Mouse (Mus musculus) gastrocnemius, adult 18-20 months (tissue): ENCODE results near the gene Evl. TPM values are rescaled to one million over a fixed set of nuclear protein-coding genes. Genes with fewer than 3 reads are reported as not detected.
A peak's percentile ranks its signal among the peaks of the same experiment; 100 is the strongest.
"Not testable (repeated sequence)": the region's sequence is repeated elsewhere in the genome, so short reads cannot be mapped to it uniquely, and the experiment has no call there.

ENCODE experiments used
- DNase-seq: peaks from one replicate; pipeline ENCODE4 v3.0.0; 2021; ENCODE audit warnings: low spot score
- long read RNA-seq, 2 experiments: library from polyadenylated mRNA; stranded (forward); transcript quantifications; one replicate each; pipeline ENCODE4 v2.0.0; 2021
- total RNA-seq, 2 experiments: library from RNA; stranded (reverse); gene quantifications; 2 replicates each; pipeline ENCODE4 v1.2.3; 2021

The Evl gene
- total RNA-seq = 1 to 10 TPM; 8.0 to 9.7 TPM
- long read RNA-seq, experiment 1, partial matches to known transcripts = 0 of 6 reads
- long read RNA-seq, experiment 1, other reads (novel, unspliced or antisense) = 2 of 6 reads
- long read RNA-seq, experiment 2, partial matches to known transcripts = 0 of 2 reads
- long read RNA-seq, experiment 2, other reads (novel, unspliced or antisense) = 0 of 2 reads

DNA sequence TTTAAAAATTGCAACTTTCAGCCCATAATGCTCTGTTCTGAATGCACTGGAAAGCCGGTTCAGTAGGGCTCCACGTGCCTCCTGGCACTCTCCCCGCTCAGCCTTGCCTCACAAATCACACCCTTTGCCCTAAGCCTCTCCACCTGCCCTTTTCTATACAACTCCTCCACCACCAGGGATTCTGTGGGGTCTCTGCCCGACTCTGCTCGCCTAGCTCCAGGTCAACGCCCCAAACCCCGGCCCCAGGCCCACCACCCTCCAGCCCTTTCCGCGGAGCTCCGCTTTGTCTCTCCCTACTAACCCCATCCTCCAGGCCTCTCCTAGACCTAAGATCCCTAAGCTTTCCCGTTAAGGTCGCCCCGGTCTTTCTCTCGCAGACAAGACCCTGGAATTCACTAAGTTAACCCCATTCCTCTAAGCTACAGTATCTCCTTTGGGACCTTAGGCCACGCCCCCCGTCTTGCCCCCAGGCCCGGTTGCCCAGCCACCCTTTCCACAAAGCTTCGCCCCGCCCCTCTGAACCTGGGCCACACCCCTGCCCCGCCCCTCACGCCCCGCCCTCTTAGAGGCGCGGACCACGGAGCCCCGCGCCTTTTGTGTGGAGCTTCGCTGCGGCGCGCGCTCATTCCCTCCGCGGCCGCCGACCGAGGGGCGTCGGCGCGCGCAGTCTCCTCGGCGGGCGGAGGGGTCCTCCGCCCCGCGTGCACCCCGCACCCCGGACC, at the start of gene Evl:
Evl (plus strand) TSS at position 601 of the 722 bp plus-strand sequence.
- peak; percentile 56 for DNase-seq

DNA sequence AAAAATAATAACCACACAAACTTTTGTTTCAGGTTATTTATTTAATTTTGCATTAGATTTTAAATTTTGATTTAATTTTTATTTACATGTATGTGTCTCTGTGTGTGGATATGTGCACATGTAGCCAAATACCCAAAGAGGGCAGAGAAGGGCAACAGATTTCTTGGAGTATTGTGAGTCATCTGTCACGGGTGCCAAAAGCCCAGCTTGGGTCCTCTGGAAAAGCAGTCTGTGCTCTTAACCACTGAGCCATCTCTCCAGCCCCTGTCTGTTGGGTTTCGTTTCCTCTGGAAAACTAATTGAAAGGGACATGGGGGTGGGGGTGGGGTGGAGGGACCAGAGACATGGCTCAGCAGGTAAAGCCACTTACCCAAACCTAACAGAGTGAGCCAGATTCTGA, 48.7 kb upstream of the Evl start:
- no peak for DNase-seq

DNA sequence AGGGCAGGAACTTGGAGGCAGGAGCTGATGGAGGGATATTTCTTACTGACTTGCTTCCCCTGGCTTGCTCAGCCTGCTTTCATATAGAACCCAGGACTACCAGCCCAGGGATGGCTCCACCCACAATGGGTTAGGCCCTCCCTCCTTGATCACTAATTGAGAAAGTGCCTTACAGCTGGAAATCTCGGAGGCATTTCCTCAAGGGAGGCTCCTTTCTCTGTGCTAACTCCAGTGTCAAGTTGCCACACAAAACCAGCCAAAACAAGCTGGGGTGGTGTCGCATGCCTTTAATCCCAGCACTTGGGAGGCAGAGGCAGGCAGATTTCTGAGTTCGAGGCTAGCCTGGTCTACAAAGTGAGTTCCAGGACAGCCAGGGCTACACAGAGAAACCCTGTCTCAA, 47.5 kb upstream of the Evl start:
- DNase-seq = not testable (repeated sequence)

DNA sequence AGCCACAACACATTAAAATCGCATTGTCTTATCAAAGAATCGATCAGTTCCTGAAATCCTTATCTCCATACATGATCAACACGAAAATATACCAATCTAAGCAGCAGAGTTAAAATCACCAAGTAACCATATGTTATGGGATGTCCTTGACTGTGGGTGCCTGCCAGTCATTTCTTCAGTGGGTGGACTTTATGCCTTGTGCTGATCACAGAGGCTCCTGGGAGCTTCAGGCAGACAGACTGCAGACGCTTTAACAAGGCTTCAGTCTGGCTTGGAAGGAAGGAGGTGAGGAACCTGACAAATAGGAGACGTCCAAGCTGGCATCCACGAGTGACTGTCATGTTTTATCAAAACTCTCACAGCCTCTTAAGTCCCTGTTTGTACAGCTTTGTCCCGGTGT, 43.9 kb upstream of the Evl start:
- DNase-seq = no peak

DNA sequence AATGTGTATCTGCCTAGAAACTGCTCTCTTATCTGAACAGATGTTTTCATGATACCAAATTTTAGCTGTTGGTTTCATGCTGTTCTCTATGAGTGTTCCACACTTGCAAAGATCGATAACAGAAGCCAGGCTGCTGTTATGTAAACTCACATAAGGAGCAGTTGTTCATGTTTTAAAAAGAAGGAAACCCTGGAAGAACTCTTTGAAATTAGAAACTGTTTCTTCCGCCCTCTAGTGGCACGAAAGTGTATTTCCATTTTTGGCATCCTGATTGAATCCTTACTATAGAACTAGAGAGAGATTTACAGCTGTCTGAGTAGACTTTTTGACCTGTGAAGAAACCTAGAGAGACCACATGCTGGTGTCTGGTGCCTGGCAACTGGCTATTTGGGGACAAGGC, 43.5 kb upstream of the Evl start:
- DNase-seq = peak; percentile 28

DNA sequence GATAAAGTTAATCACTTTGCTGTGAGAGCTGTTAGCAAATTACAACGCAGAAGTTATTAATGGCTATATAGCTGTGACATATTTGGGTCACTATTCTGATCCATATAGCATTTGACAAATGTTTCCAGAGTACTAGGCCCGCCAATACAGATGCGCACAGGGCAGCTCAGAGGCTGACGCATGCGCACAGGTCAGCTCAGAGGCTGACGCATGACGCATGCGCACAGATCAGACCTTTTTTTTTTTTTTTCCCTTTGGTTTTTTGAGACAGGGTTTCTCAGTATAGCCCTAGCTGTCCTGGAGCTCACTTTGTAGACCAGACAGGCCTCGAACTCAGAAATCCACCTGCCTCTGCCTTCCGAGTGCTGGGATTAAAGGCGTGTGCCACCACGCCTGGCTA, 39.1 kb upstream of the Evl start:
- DNase-seq = no peak

DNA sequence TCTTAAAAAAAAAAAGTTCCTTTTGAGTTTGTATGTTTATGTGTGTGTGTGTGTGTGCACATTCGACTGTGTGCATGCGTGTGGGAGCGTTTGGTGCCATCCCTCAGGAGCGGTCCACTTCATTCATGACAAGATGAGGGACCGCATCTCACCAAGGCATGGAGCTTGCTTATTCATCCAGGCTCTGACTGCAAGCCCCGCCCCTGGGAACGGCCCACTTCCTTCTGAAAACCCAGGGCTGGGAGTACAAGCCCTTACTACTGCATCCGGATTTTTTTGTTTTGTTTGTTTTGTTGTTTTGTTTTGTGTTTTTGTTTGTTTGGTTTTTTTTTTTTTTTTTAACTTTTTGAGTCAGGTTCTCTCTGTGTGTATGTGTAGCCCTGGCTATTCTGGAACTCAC, 35.1 kb upstream of the Evl start:
- DNase-seq = no peak

DNA sequence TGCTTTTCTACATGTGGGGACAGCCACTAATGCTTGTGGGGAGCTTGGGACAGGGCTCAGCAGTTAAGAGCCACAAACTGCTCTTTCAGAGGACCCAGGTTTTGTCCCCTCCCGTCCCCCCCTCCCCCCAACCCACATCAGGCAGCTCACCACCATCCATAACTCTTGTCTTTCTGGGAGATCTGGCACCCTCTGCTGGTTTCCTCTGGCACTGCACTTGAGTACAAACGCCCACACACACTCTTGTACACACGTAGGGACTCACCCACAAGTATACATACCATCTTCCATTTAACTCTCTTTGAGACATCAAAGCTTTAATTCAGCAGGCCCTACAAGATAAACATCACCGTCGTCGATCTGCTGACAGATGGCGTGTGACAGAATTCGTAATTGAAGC, 25.3 kb upstream of the Evl start:
- peak; percentile 30 for DNase-seq

DNA sequence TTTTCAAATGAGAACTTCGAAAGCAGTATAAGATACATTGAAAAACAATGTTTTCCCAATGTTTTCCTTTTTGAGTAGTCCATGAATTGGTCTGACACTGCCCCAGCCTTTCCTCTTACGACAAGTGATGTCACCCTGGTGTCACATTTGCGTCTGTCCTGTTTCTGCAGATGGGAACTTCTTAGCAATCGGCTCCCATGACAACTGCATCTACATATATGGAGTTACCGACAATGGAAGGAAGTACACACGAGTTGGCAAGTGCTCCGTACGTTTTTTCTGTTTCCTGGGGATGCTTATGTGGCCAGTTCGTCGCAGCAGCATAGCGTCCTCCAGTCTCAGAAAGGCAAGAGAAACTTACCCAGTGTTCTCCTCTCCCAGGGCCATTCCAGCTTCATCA, 20.0 kb upstream of the Evl start:
- DNase-seq = no peak

DNA sequence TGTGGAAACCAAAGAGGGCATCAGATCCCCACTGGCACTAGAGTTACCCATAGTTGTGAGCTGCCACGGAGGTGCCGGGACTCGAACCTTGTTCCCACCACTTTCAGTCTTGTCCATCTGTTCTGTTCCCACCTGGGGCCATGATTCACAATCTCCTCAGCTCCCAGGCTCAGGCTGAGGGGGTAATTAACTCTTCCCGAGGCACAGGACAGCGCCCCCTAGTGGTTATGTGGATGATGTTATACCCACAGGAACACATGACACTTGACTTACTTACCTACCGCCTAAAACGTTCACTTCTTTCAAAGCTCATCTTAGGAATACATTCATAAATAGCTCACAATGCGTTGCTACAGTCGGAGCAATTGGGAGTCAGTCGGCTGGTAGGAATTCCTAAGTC, 18.1 kb upstream of the Evl start:
- DNase-seq = no peak

DNA sequence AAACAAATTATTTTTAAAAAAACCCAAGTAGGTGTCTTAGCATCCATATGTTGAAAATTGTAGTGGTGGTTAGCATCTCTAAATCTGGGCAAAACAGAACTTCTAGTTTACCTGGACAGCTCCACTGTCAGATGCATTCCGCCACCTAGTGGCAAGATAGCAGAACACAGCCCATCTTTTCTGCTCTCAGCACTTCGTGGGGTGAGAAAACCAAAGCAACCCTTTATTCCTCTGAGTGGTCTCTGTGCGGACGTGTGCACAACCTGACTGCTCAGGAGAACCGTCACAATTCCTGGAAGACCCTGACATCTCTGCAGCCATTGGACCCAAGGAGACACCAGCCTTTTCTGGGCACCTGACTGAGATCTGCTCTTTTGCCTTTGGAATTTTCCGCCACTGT, 13.4 kb upstream of the Evl start:
- DNase-seq = peak; percentile 22

DNA sequence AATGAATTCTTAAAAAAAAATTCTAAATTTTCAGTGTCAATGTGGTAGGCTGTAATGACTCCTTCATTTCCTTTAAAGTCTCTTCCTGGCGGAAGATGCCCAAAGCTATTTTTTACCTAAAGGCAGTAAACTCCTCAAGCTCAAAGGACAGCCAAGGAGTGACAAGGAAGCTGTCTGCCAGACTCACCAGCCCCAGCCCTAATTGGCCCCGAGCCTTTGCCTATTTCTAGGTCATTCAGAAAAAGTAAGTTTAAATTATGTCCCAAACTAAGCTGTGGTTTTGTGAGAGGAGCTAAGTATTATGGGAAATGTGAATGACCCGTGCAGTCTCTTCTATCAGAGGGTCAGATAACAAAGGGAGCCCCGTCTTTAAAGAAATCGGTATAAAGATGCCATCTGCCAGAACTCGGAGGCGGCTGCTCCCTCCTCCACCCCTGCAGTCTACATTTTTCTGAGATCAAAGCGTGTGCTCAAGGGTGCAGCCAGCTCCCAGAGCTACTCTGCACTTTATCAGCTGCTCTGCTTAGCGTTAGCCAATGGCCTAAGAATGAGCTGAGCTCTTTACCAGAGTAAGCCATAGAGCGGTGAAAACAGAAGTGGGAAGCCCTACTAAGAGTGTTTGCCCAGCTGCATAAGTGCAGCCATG, 7.9 kb upstream of the Evl start:
- no peak for DNase-seq

DNA sequence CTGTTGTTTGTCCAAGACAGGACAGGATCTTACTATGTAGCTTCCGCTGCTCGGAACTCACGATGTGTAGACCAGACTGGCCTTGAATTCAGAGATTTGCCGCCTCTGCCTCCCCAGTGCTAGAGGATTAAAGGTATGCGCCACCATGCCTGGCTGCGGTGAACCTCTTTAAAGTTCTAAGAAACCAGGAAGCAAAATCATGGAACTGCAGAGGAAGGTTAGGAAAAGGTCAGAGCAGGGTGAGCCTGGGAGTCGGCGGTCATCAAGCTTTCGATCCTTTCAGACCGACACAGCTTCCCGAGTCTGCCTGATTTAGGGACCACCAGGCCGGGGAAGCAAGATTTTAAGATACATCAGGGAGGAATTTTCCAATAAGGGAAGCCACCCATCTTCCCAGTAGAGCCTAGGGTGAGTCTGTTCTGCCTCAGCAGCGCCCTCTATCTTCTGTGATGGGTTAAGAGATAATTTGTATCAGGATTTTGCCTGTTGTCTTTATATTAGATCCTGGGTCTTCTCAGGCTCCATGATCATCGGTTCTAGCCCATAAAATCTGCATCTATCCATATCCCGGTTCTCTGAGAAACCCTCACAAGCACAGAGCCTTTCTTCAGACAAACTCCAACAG, 7.2 kb upstream of the Evl start:
- no peak for DNase-seq

DNA sequence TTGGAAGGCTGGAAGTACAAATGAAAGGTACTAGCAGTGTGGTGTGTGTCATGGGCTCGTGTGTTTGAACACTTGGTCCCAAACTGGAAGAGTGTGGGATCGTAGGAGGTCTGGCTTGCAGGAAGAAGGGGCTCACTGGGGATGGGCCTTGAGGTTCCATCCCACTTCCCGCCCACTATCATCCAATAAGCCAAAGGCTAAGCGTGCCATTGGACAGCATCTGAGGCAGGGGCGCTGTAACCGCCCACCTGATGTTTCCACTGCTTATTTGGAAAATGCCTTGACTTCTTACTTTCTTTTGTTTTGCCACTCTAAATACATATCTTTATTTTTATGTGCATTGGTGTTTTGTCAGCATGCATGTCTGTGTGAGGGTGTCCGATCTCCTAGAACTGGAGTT, 2.8 kb upstream of the Evl start:
- DNase-seq = no peak

DNA sequence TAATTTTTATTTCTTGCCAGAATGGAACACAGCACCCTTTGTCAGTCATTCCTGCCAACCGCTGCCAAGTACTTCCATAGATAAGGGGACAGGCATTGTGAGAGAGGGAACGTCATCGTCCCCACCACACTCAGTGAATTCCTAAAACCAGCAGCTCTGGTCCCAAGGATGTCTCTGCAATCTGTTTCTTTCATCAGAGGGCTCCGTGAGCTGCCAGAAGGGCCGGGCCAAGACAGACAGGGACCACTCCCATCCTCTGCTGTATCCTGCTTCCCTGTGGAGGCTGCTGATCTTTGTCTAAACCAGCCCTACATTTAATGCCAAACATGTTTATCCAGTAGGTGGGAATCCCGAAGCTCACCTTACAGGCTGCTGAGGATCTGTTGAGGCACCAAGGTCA, 1.4 kb upstream of the Evl start:
- DNase-seq = no peak

DNA sequence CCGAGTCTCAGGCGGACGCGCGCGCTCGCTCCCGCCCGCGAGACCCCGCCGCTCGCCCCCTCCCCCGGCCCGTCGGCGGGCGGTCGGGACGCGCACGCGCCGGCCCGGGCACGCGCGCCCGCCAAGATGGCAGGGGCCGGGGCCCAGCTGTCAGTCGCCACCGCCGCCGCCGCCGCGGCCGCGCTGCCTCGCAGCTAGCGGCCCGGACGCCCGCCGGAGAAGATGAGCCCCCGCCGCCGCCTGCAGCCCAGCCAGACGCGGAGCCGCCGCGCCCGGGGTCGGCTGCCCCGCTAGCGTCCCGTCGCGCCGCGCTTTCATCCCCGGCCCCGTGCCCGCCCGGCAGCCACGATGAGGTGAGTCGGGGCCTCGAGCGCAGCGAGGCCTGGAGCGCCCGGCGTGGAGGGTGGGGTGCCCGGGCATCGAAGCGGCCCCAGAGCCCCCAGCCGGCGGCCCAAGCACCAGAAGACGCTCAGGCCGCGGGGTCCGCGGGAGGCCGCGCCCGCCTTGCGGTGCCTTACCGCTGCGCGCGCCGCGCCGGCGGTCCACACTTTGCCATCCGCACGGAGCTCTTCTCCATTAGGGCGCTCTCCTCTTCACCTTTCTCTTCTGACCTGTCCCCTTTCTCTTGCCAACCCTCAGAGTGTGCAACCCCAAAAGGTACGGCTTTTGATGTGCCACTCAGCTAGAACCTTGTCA, 489 bp downstream of the Evl start:
- no peak for DNase-seq

DNA sequence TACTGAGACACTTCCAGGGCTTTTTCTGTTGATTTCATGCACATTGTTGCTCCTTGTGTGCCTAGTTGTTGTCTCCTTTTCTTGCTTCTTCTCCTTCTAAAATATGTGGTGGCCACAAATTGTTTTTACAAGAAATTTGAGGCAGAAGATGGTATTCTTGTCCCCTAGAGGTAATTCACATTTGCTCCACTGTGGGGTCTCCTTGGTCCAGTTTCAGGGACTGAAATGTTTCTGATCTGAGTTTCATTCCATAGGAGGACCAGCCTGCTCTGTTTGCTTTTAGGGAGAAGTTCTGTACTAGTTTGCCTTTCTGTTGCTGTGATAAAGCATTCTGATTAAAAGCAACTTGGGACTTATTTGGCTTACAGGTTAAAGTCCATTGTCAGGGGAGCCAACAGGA, 3.7 kb downstream of the Evl start:
- no peak for DNase-seq

DNA sequence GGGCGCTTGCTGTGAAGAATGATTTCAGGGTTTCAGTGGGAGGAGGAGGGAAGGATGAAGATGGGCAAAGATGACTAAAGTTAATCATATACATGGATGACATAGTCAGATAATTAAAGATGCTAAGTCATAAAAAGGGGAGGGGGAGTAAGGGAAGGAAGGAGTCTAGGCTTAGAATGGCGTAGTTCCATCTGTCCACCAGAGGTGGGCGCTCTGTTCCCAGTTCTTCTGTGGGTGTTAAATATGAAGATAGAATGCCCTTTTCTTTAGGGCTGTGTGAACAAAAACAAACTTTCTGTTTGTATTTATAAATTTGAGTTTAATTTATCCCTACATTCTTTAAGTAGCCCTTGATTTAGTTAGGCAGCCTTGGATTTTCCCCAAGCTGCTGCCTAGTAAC, 8.7 kb downstream of the Evl start:
- DNase-seq = no peak

DNA sequence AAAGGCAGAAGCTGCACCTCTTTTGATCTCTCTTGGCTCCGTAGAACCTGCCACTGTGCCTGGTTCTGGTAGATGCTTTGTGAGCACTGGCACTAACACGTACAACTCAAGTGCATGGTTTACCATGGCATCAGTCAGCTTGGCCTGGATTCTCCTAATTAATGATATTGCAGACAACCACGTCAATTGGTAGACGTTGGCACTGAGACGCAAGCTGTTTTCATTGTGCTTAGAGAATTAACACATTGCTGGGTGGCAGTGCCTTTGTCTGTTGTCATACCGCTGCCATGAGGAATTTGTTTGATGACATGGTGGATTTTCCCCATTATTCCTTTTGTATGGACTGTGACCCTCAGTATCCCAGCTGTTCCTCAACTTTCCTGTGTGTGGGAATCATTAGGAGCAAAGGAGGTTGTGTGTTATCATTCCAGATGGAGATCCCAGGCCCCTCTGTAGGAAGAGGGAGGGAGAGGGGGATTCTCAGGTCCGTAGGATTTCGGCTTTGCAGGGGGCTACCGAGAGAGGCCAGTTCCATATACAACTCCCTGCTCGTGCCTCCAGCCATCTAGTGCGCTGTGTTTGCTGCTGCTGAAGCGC, 10.5 kb downstream of the Evl start:
- DNase-seq = no peak

DNA sequence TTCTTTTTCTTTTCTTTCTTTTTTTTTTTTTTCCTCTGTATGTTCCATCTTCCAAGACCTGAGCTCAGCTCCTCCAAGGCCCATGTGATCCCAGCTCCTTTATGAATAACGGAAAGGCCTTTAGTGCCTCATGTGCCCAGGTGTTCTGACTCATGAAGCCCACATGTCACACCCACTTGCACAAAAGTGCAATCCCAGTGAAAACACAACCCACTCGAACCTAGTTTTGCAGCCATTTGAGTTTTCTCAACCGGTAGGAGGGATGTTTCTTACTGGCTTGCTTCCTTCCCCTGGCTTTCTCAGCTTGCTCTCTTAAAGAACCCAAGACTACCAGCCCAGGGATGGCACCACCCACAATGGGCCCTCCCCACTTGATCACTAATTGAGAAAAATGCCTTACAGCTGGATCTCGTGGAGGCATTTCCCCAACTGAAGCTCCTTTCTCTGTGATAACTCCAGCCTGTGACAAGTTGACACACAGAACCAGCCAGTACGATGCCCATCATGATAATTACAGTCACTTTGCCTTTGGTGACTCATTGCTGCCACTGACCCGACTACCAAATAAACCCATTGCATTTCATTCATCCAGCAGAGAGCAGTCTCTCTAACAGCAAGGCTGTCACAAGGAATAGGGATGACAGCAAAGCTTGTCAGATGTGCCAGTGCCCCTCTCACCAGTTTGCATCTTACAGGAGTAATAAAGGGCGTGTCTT, 24.8 kb downstream of the Evl start:
- no peak for DNase-seq

DNA sequence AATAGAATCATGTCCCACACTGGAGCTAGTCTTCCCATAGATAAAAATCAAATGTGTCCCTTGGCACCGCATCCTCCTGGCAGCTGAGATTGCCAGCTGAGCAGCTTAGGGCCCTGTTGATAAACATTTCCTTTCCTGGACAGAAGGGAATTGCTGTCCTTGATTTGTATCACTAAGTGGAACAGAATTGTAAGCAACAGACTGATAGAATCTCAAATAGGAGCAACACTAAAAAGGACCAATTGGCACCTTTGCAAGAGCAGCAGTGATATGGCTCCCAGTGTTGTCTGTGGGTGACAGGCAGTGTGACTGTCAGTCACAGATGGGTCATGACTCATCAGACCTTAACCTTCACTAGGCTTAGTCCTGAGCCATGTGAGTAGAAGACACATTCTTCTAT, 29.3 kb downstream of the Evl start:
- DNase-seq = no peak
